Mouse (Mus musculus): ENCODE measurements at regions not wholly inside any gene's neighbourhood (a gene's known extent, or its start where the extent isn't known, plus 50 kb on each side); places are given as distances from the start of the nearest gene placed in this dataset.

- no peak for DNase-seq (ENCODE audit: low read depth)
- TF ChIP-seq CTCF (IDR thresholded peaks at IDR 0.05; ENCODE audit: borderline replicate concordance, extremely low read depth, insufficient read depth, insufficient read length), result no peak
- TF ChIP-seq POLR2A (IDR thresholded peaks at IDR 0.05; ENCODE audit: borderline replicate concordance, extremely low read depth, insufficient read depth, insufficient read length, poor library complexity, severe bottlenecking), result no peak
These were observed 51.6 kb upstream of the BC052040 start for GRCm38 (mm10) chr2:115529878-115530277.

Data from brain, embryonic 14.5 days (tissue).